Mouse (Mus musculus) ES-Bruce4 (cell line): ENCODE measurements around the gene Tpcn1.

ENCODE experiments used
- CTCF ChIP-seq: IDR thresholded peaks from one replicate; pipeline ENCODE4 v1.8.1; 2011; ENCODE audit warnings: low read depth, low read length
- POLR2A ChIP-seq: IDR thresholded peaks from one replicate; pipeline ENCODE4 v1.8.1; 2011; ENCODE audit warnings: low read length; ENCODE audit not compliant: insufficient read depth

DNA sequence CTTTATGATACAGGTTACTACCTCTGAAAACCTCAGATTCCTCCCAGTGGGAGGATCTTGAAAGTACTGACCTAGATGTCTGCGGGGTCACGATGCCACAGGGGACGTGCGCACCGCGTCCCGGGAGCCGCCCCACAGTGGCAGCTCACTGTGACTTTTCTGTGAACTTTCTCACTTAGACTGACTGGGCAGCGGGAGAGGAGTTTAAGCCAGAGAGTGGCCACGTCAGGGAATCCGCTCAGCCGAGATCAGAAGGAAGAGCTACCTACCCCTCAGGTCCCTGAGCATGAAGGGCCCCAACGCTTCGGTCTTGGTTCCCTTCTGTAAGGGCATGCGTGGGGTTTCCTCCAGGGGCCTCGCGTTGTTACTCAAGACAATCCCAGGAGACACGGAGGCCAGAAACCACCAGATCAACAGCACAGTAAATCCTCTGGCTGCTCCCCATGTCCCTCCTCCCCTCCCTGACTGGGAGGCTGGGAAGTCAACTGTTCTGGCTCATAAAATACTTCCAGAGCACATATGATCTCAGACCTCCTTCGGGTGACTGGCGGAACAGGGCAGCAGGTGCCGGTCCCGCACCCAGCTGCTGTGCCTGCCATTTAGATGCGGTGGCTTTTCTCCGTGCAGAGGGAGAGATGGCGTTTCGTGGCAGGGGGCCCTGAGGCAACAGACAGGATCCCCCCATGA is 9.1 kb downstream of the Tpcn1 start:
- no peak for TF ChIP-seq CTCF
- no peak for TF ChIP-seq POLR2A
